ENCODE assay signal across 17 mouse cellular contexts in the genomic region with DNA sequence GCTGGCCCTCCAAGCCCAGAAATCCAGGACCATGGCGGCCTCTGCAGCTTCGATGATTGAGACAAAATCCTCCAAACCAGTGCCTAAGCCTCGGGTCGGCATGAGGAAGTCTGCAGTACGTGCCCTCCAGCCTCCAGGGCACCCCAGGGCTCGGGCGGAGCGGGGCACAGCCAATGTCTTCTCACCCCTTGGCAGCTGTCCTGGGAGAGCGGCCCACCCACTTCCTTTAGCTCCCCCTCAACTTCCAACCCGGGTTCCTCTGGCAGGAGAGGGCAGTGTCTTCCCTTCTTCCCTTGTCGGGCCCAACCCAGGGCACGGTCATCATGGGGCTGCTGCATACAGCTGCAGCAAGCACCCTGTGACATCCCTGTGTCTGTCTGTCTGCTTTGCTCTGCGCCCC. TPM values are rescaled to one million over a fixed set of nuclear protein-coding genes. Genes with fewer than 3 reads are reported as not detected.
"Had no signal": no experiment of that assay in that cellular context is flagged by ENCODE, and none has a peak within 500 bp of the region (broad histone marks: within the 10 kb centered on the region; RNA-seq: fewer than 3 reads in every experiment).

No protein-coding gene starts in this region.

- ATAC-seq: inflammation-experienced regulatory T-cells, adult 6 months; intestine, embryonic 16.5 days had no signal

- H3K9ac ChIP-seq: liver, embryonic 13.5 days; lung, embryonic 14.5 days; midbrain, embryonic 12.5 days had no signal

- H3K4me2 ChIP-seq: liver, embryonic 13.5 days; lung, embryonic 14.5 days; midbrain, embryonic 12.5 days had no signal

- H3K4me1 ChIP-seq: liver, embryonic 13.5 days; midbrain, embryonic 12.5 days had no signal

- H3K27me3 ChIP-seq: liver, embryonic 13.5 days; midbrain, embryonic 12.5 days had no signal

- H3K9me3 ChIP-seq: liver, embryonic 13.5 days; midbrain, embryonic 12.5 days had no signal

- H3K4me3 ChIP-seq: liver, embryonic 13.5 days; midbrain, embryonic 12.5 days had no signal

- H3K27ac ChIP-seq: liver, embryonic 13.5 days; macrophage; midbrain, embryonic 12.5 days had no signal

- DNase-seq: kidney, adult 18-20 months; kidney, adult 9 months; kidney, postnatal 14 days; kidney, postnatal 4 days; left cerebral cortex, postnatal 4 days; liver, embryonic 13.5 days; lung, embryonic 14.5 days; right cerebral cortex, adult 18-20 months; right cerebral cortex, postnatal 14 days; spleen, adult 18-20 months; thymus, adult 18-20 months; thymus, postnatal 36 days had no signal

RNA-seq across cellular contexts. Expression of a gene that starts 22.1 kb away (rescaled TPM):
- polyA plus RNA-seq: liver, adult 2 months; macrophage had no signal
